Mouse (Mus musculus) left cerebral cortex, postnatal 10 days (tissue): Measurements from ENCODE around the gene Cbx8. TPM values are rescaled to one million over a fixed set of nuclear protein-coding genes. Genes with fewer than 3 reads are reported as not detected.

ENCODE experiments used
- DNase-seq, 2 experiments: peaks; one replicate each; pipeline ENCODE4 v3.0.0; 2021 to 2022; ENCODE audit warnings: low spot score in 2 of 2, mixed read lengths in 1 of 2; ENCODE audit errors: extremely low spot score in 1 of 2
- intact Hi-C: fragments of 180-260 bp; cut with DNase I; formaldehyde crosslinking; loops from one replicate; pipeline ENCODE4 v1.15.1; 2025
- total RNA-seq, 2 experiments: library from RNA; stranded (reverse); gene quantifications; 2 replicates each; pipeline ENCODE4 v1.2.3; 2021

The Cbx8 gene
- total RNA-seq, 2 experiments from 2014 or later: 11.3 to 15.3 TPM

- intact Hi-C loops: no loop called here
- DNase-seq: no peak
These were observed 26.3 kb downstream of the Cbx8 start for GRCm38 (mm10) chr11:119014455-119014854.

DNA sequence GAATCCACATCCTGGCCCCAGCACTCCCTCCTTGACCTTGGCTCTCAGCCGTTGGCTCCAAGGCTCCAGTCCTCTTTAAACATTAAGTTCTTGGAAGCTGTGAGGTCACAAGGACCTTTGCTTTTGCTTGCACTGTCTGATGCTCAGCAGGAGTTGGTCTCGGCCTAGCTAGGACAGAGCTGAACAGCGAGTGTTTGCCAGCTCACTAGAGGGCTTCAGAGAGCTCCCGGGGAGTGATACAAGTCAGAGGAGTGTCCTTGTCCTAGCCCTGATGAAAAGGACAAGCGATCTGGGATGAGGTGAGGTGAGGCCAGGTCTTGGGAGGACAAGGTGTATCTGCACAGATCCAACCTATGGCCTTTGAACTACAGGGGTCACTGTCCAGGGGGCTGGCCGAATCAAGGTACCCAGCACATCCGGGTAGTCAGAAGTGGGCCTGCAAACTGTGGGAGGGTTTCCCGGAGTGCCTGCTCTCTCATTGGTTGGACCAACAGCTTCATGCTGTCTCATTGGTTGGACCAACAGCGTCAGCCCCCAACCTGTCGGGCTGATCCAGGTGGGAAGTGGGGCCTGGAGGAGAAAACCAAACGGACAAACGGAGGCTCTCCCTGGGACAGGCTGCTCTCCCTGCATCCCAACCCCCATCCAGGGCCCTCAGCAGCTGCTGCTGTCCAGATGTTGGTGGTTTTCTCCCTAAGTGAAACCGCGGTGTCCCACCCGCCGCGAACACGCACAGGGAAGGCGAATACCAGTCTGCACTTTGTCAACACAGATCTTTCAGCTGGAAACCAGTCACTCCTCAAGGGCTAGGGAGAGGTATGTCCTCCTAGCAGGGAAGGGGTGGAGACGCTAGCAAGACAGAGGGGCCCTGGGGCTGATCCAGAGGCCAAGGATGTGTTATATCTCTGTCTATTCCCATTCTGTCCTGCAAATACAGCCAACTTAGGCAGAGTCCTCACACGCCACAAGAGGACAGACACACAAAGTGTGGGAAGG lies 33.0 kb downstream of the Cbx8 start:
- intact Hi-C loops: no loop called here
- DNase-seq: no peak

DNA sequence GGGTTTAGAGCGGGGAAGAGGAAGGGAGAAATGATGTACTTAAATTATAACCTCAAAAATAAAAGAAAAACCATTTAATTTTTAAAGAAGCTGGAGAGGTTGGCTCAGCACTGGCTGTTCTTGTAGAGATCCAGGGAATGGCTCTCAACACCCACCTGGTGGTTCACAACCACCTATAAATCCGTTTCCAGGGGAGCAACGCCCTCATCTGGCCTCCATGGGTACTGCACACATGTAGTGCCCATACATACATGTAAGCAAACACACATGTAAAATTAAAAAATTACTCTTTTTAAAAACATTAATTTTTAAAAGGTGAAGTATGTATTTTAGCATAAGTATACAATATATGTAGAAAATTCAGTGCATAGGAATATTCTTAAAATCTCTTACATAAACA lies 34.3 kb downstream of the Cbx8 start:
- intact Hi-C loops: no loop called here

GRCm38 (mm10) chr11:119005547-119006275 lies 35.1 kb downstream of the Cbx8 start:
- intact Hi-C loops: no loop called here
- no peak for DNase-seq

More for the DNA sequence above, 34.3 kb downstream of the Cbx8 start:
- no peak for DNase-seq

DNA sequence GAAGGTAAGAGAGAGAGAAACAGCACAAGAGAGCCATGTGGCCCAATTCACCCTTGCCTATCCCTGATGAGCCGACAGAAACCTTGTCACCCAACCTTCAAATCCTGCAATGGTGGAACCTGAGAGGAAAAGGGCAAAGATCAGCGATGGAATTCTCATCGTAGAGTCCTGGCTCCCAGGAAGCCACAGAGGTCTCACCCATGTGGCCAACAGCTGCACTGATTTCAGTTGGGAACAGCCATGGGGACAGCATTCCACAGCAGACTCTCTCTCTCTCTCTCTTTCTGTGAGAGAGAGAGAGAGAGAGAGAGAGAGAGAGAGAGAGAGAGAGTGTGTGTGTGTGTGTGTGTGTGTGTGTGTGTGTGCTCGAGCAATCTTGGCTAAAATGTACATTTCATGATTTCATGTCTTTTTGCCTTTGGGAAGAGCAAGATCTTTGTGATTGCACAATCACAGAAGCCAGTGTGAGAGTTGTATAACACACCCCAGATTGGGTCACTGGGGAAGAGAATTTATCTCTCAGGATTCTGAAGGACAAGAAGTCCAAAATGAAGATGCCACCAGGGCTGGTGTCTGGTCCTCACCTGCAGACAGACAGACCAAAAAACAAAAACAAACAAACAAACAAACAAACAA lies 39.2 kb downstream of the Cbx8 start:
- intact Hi-C loops: no loop called here
- no peak for DNase-seq

DNA sequence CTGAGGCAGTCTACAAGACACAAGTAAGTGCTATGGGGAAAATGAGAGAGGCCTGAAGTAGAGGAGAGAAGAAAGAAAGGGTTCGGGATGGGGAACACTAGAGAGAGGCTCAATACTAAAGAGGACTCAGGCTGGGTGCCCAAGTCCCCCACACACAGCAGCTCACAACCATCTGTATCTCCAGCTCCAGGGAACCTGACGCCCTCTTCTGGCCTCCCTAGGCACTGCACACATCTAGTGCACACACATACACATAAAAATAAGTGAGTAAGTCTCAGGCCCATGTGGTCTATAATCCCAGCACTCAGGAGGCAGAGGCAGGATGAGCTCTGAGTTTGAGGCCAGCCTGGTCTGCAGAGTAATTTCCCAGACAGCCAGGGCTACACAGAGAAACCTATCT lies 39.9 kb downstream of the Cbx8 start:
- intact Hi-C loops: no loop called here
- no peak for DNase-seq

DNA sequence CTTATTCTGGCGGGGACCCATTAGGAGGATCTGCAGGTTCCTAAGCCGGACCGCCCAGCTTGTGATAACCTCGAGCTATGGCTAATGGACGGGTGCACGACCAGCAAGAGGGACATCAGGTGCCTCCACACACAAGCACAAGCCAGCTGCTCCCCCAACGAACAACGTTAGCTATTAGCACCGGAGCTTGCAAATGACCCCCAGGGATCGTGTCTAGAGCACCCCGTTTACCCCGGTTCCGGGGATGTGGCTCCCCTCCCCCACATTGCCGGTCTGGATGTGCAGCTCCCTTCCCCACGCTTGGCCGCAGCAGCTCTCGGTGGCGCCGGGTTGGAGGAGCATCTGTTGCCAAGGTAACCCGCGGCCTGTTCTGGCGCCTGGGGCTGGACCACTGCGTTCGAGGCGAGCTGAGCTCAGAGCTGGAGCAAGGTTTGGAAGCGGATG lies 41.4 kb downstream of the Cbx8 start:
- intact Hi-C loops: loop anchor here (5.0 kb wide), 1 partner anchor 48 kb away; no protein-coding TSS in a partner anchor

DNA sequence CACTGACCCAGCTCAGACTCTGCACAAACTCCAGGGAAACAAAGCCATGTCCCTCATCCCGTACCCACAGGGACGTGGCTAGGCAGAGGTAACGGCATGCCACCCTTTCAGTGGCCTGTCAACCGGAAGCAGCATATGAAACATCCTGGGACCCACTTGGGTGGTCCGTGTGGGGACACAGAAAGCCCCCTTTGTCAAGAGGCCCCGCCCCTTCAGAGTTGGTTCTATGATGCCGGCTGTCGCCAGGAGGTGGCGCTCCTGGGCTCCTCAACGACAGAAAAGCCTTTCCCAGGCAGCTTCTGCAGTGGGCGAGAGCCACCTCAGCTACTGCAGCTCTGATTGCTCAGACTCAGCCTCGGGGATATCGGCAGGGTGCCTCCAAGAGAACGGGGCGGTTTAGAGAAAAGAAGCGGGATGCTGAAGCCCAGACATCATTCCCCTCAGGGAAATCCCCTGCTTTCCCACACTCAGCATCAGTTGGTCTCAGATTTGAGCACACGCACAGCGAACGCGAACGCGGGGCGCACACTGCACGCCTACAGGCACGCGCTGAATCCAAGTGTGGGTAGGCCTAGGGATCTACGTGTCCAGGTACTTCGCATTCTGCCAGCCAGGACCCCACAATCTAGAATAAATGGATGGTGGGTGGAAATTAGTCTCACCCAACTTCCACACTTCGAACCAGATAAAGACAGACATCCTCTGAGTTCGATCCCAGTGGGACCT lies 42.1 kb downstream of the Cbx8 start:
- DNase-seq: peak; percentile 82 to 86
- intact Hi-C loops: loop anchor here (5.0 kb wide), 1 partner anchor 49 kb away; no protein-coding TSS in a partner anchor

More for the DNA sequence above, 41.4 kb downstream of the Cbx8 start:
- peak; percentile 56 to 78 for DNase-seq

DNA sequence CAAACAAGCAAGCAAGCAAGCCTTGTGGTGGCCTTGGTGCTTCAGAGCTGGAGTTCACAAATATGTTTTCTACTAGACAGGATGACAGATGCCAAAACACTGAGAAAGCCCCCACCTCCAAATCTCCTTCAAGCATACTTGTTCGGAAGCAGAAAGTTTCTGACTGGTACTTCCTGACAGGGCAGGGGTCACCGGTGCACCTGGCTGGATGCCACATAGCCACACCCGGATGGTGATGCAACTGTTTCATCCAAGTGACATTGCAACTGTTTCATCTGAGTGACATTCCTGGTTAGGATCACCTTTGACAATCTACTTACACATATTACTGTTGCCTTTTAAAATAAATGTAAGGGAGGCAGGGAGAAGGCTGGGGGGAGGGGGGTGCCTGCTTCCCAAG lies 43.6 kb downstream of the Cbx8 start:
- DNase-seq: no peak
- intact Hi-C loops: loop anchor here (5.0 kb wide), 1 partner anchor 50 kb away; no protein-coding TSS in a partner anchor

DNA sequence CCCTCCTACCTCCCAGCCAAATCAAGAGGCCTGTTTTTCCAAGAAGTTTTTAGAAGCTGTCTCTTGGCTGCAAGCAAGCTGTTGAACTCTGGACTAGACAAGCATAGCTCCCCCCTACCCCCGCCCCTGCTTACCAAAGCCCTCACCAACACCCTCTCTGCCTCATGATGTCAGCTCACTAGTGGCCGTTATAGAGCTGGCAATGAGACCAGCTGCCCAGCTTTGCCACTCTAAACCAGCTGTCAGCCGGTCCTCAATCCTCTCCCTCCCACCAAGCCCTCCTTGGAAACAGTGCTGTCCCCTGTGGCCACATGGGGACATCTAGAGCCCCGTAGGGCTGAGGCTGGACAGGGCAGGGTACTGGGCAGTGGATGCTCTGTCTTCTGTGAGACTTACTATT lies 45.3 kb downstream of the Cbx8 start:
- no peak for DNase-seq
- intact Hi-C loops: loop anchor here (5.0 kb wide), 1 partner anchor 52 kb away; no protein-coding TSS in a partner anchor

- intact Hi-C loops: no loop called here
- DNase-seq: no peak
These were observed 48.0 kb downstream of the Cbx8 start for GRCm38 (mm10) chr11:118992781-118993180.

GRCm38 (mm10) chr11:118987999-118988398 lies 52.8 kb downstream of the Cbx8 start, which contains the start of gene Enpp7:
TSS of gene Enpp7 (plus strand) at chr11:118988188.
- no peak for DNase-seq
- intact Hi-C loops: no loop called here

Other genes with a start within 250 kb of the Cbx8 start
- gene Rbfox3, start 129.4 kb downstream of the Cbx8 start, total RNA-seq: 100 to 1,000 TPM; 272 to 280 TPM
- not detected for gene Enpp7, start 52.8 kb downstream of the Cbx8 start, total RNA-seq
- 1 to 10 TPM; 2.8 to 3.5 TPM for gene Cbx2, start 18.0 kb downstream of the Cbx8 start, total RNA-seq
- 10 to 100 TPM; 54.4 to 56.9 TPM for gene Cbx4, start 45.3 kb upstream of the Cbx8 start, total RNA-seq
- 100 to 1,000 TPM in 1 of 2 experiments, 10 to 100 TPM in 1; 98.2 to 108 TPM for gene Tbc1d16, start 187.5 kb upstream of the Cbx8 start, total RNA-seq
- gene Ccdc40, start 187.6 kb upstream of the Cbx8 start, total RNA-seq: 1 to 10 TPM; 3.0 to 3.7 TPM
- 100 to 1,000 TPM; 108 to 124 TPM for gene Gaa, start 226.9 kb upstream of the Cbx8 start, total RNA-seq